Mouse (Mus musculus): ENCODE data around the gene Fcnb. TPM values are rescaled to one million over a fixed set of nuclear protein-coding genes. Genes with fewer than 3 reads are reported as not detected.

Gene Fcnb
- not detected for total RNA-seq (2022)

- no peak for DNase-seq (ENCODE audit: low spot score in 2 of 2)
Measured at GRCm38 (mm10) chr2:28084768-28085167, at the start of gene Fcnb. Gene Fcnb, minus strand, starts transcription at chr2:28084885.

- no peak for DNase-seq (ENCODE audit: low spot score in 2 of 2)
Measured at GRCm38 (mm10) chr2:28133833-28134232, 49.1 kb upstream of the Fcnb start.

GRCm38 (mm10) chr2:28132117-28132516 is 47.4 kb upstream of the Fcnb start:
- DNase-seq (ENCODE audit: low spot score in 2 of 2) = no peak

- no peak for DNase-seq (ENCODE audit: low spot score in 2 of 2)
Measured at GRCm38 (mm10) chr2:28126763-28127438, 42.2 kb upstream of the Fcnb start.

- DNase-seq (ENCODE audit: low spot score in 2 of 2) = peak in 1 of 2 experiments; percentile 59
Measured at GRCm38 (mm10) chr2:28123910-28124309, 39.2 kb upstream of the Fcnb start.

GRCm38 (mm10) chr2:28121309-28121708 is 36.6 kb upstream of the Fcnb start:
- DNase-seq (ENCODE audit: low spot score in 2 of 2) = no peak

- DNase-seq (ENCODE audit: low spot score in 2 of 2) = no peak
Measured at GRCm38 (mm10) chr2:28120342-28120741, 35.7 kb upstream of the Fcnb start.

- DNase-seq (ENCODE audit: low spot score in 2 of 2) = no peak
Measured at GRCm38 (mm10) chr2:28118518-28119116, 33.9 kb upstream of the Fcnb start.

- no peak for DNase-seq (ENCODE audit: low spot score in 2 of 2)
Measured at GRCm38 (mm10) chr2:28117490-28118308, 33.0 kb upstream of the Fcnb start.

GRCm38 (mm10) chr2:28108763-28109162 is 24.1 kb upstream of the Fcnb start:
- no peak for DNase-seq (ENCODE audit: low spot score in 2 of 2)

- no peak for DNase-seq (ENCODE audit: low spot score in 2 of 2)
Measured at GRCm38 (mm10) chr2:28106002-28106401, 21.3 kb upstream of the Fcnb start.

- no peak for DNase-seq (ENCODE audit: low spot score in 2 of 2)
Measured at GRCm38 (mm10) chr2:28103653-28104052, 19.0 kb upstream of the Fcnb start.

GRCm38 (mm10) chr2:28101892-28102291 is 17.2 kb upstream of the Fcnb start:
- no peak for DNase-seq (ENCODE audit: low spot score in 2 of 2)

GRCm38 (mm10) chr2:28100796-28101483 is 16.3 kb upstream of the Fcnb start:
- no peak for DNase-seq (ENCODE audit: low spot score in 2 of 2)

- DNase-seq (ENCODE audit: low spot score in 2 of 2) = peak; percentile 16 to 59
Measured at GRCm38 (mm10) chr2:28098547-28099505, 14.1 kb upstream of the Fcnb start.

- DNase-seq (ENCODE audit: low spot score in 2 of 2) = peak in 1 of 2 experiments; percentile 26
Measured at GRCm38 (mm10) chr2:28096751-28097309, 12.1 kb upstream of the Fcnb start.

GRCm38 (mm10) chr2:28092099-28092498 is 7.4 kb upstream of the Fcnb start:
- DNase-seq (ENCODE audit: low spot score in 2 of 2) = no peak

GRCm38 (mm10) chr2:28091042-28091441 is 6.4 kb upstream of the Fcnb start:
- DNase-seq (ENCODE audit: low spot score in 2 of 2) = no peak

GRCm38 (mm10) chr2:28090299-28091008 is 5.8 kb upstream of the Fcnb start:
- DNase-seq (ENCODE audit: low spot score in 2 of 2) = no peak

GRCm38 (mm10) chr2:28089095-28089494 is 4.4 kb upstream of the Fcnb start:
- no peak for DNase-seq (ENCODE audit: low spot score in 2 of 2)

Measured in left cerebral cortex, adult 8-10 months (tissue).